Mouse (Mus musculus): ENCODE data around the gene Olfr1411. TPM values are rescaled to one million over a fixed set of nuclear protein-coding genes. Genes with fewer than 3 reads are reported as not detected.
A peak's percentile ranks its signal among the peaks of the same experiment; 100 is the strongest.

Gene Olfr1411
- polyA plus RNA-seq (2014; fragmentation: Nextera tagmentation; extraction: Ambion mirVana): not detected in 2 replicates

GRCm38 (mm10) chr1:92594111-92594510 is at the start of gene Olfr1411:
TSS of gene Olfr1411 (plus strand) at chr1:92594411.
- DNase-seq (ENCODE audit: low spot score) (no peak), ATAC-seq (ENCODE audit: insufficient read depth, low FRiP score, low TSS enrichment) (no peak)
- Histone ChIP-seq H3K4me3 (ENCODE audit: low read depth, low read length) (no peak within 1 kb of the TSS), H3K27ac (ENCODE audit: low read depth, low read length) (no peak within 1 kb of the TSS), H3K9me3 (ENCODE audit: control insufficient read depth, low read length) (no peaks in the 10 kb centered on the region), H3K4me2 (ENCODE audit: low read depth) (no peak within 1 kb of the TSS), H3K9ac (ENCODE audit: low read length) (no peak within 1 kb of the TSS), H3K36me3 (ENCODE audit: control insufficient read depth, insufficient read depth, low read length) (no peaks in the 10 kb centered on the region), H3K4me1 (ENCODE audit: control insufficient read depth, insufficient read depth, low read length) (no peaks in the 10 kb centered on the region), H3K27me3 (ENCODE audit: control insufficient read depth, insufficient read depth, low read length) (no peaks in the 10 kb centered on the region)

- DNase-seq (ENCODE audit: low spot score) (no peak), ATAC-seq (ENCODE audit: insufficient read depth, low FRiP score, low TSS enrichment) (no peak)
- Histone ChIP-seq H3K4me1 (ENCODE audit: control insufficient read depth, insufficient read depth, low read length) (no peaks in the 10 kb centered on the region), H3K9ac (ENCODE audit: low read length) (no peak overlapping the region), H3K4me3 (ENCODE audit: low read depth, low read length) (no peak overlapping the region), H3K27me3 (ENCODE audit: control insufficient read depth, insufficient read depth, low read length) (no peaks in the 10 kb centered on the region), H3K36me3 (ENCODE audit: control insufficient read depth, insufficient read depth, low read length) (no peaks in the 10 kb centered on the region), H3K9me3 (ENCODE audit: control insufficient read depth, low read length) (no peaks in the 10 kb centered on the region), H3K27ac (ENCODE audit: low read depth, low read length) (no peak overlapping the region), H3K4me2 (ENCODE audit: low read depth) (no peak overlapping the region)
- WGBS: 74% methylated on average over 2 of the region's 2 CpGs
These were observed 48.3 kb upstream of the Olfr1411 start for GRCm38 (mm10) chr1:92545929-92546328.

DNA sequence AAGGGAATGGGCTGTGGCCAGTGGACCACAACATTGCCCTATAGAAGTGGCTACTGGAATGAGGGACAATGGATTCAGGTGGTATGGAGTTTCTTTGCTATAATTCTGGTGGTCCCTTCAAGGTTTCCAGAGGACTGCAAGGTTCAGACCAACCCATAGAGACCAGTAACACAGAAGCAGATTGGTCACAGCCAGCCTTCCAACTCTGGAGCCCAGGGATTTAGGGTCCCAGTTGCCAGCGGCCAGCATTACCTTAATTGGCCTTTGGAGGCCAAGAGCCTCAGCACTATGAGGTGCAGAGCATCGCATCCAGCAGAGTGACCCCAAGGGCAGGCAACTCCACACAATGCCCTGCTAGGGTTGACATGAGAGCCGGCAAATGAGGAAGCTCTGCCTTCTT is 23.2 kb upstream of the Olfr1411 start, which contains the start of gene Olfr1413:
Gene Olfr1413, plus strand, starts transcription at position 301 of the 400 bp plus-strand sequence.
- no peak within 1 kb of the TSS for H3K4me2 ChIP-seq (ENCODE audit: low read depth)
- H3K4me1 ChIP-seq (ENCODE audit: control insufficient read depth, insufficient read depth, low read length): no peaks in the 10 kb centered on the region
- H3K27ac ChIP-seq (ENCODE audit: low read depth, low read length): no peak within 1 kb of the TSS
- no peak for ATAC-seq (ENCODE audit: insufficient read depth, low FRiP score, low TSS enrichment)
- no peaks in the 10 kb centered on the region for H3K27me3 ChIP-seq (ENCODE audit: control insufficient read depth, insufficient read depth, low read length)
- WGBS: 77% methylated on average over 3 of the region's 3 CpGs
- no peak within 1 kb of the TSS for H3K4me3 ChIP-seq (ENCODE audit: low read depth, low read length)
- no peaks in the 10 kb centered on the region for H3K9me3 ChIP-seq (ENCODE audit: control insufficient read depth, low read length)
- no peaks in the 10 kb centered on the region for H3K36me3 ChIP-seq (ENCODE audit: control insufficient read depth, insufficient read depth, low read length)
- H3K9ac ChIP-seq (ENCODE audit: low read length): no peak within 1 kb of the TSS
- DNase-seq (ENCODE audit: low spot score): no peak

DNA sequence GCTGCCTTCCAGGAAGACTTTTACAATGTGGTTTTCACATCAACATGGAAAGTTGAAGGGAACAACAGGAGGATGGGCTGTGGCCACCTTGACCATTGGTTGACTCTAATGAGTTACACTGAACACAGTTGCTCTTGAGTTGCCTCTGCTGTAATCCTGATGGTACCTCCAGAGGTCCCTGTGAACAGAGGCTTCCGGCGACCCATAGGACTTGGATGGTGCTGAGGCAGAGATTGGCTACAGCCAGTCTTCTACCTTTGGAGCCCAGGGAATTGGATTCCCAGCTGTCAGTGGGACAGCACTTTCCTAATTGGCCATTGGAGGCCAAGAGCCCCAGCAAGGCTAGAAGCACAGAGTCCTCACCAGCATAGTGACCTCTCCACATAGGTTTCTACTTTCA is 8.7 kb upstream of the Olfr1411 start, which contains the start of gene Olfr1412:
Gene Olfr1412, plus strand, starts transcription at position 301 of the 400 bp plus-strand sequence.
- no peak for DNase-seq (ENCODE audit: low spot score)
- Histone ChIP-seq H3K9ac (ENCODE audit: low read length) (no peak within 1 kb of the TSS), H3K36me3 (ENCODE audit: control insufficient read depth, insufficient read depth, low read length) (no peaks in the 10 kb centered on the region), H3K4me2 (ENCODE audit: low read depth) (no peak within 1 kb of the TSS), H3K4me1 (ENCODE audit: control insufficient read depth, insufficient read depth, low read length) (no peaks in the 10 kb centered on the region), H3K27me3 (ENCODE audit: control insufficient read depth, insufficient read depth, low read length) (no peaks in the 10 kb centered on the region), H3K4me3 (ENCODE audit: low read depth, low read length) (no peak within 1 kb of the TSS), H3K27ac (ENCODE audit: low read depth, low read length) (no peak within 1 kb of the TSS), H3K9me3 (ENCODE audit: control insufficient read depth, low read length) (no peaks in the 10 kb centered on the region)
- WGBS: 88% methylated on average over 2 of the region's 2 CpGs
- no peak for ATAC-seq (ENCODE audit: insufficient read depth, low FRiP score, low TSS enrichment)

DNA sequence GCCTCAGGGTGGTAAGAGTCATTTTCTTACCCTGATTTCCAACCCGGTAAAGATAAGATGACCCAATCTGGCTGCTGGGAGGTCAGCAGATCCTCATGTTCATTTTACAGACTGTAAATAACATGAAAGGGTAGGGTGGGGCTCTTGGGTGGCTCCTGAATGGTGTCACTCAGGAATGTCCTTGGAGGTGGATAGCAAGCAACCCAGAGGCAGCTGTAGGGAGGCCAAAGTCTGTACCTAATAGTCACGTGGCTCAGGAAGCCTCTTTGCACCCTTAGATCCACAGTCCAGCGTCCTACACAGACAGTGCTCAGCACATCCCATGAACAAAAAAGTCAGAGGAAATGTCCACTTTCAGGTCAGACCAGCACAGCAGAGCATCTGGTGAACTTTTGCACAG is 1.8 kb downstream of the Olfr1411 start:
- ATAC-seq (ENCODE audit: insufficient read depth, low FRiP score, low TSS enrichment): no peak
- WGBS: 84% methylated on average over 3 of the region's 3 CpGs

DNA sequence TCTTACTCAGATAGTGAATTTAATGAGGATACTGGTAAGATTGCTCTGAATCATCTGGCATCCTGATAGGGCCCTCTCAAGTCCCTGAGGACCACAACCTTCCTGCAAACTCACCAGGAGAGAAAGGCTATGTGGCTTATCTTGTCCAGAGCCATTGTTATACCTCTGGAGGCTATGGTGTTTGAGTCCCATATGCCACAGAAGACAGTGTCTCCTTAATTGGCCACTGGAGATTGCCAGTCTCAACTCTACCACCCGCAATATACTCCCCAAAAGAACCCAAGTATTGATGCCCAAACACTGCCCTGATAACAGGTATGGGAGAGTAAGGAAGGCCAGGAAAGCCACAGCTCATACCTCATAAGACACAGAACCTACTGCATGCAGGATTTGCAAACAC is 11.3 kb downstream of the Olfr1411 start, which contains the start of gene Olfr1410:
Gene Olfr1410, plus strand, starts transcription at position 301 of the 400 bp plus-strand sequence.
- H3K27ac ChIP-seq (ENCODE audit: low read depth, low read length): no peak within 1 kb of the TSS

More for the DNA sequence above, 1.8 kb downstream of the Olfr1411 start:
- no peaks in the 10 kb centered on the region for H3K4me1 ChIP-seq (ENCODE audit: control insufficient read depth, insufficient read depth, low read length)
- H3K9me3 ChIP-seq (ENCODE audit: control insufficient read depth, low read length): no peaks in the 10 kb centered on the region
- no peak for DNase-seq (ENCODE audit: low spot score)
- no peak overlapping the region for H3K4me2 ChIP-seq (ENCODE audit: low read depth)
- H3K36me3 ChIP-seq (ENCODE audit: control insufficient read depth, insufficient read depth, low read length): no peaks in the 10 kb centered on the region
- no peaks in the 10 kb centered on the region for H3K27me3 ChIP-seq (ENCODE audit: control insufficient read depth, insufficient read depth, low read length)
- no peak overlapping the region for H3K9ac ChIP-seq (ENCODE audit: low read length)
- no peak overlapping the region for H3K4me3 ChIP-seq (ENCODE audit: low read depth, low read length)
- no peak overlapping the region for H3K27ac ChIP-seq (ENCODE audit: low read depth, low read length)

GRCm38 (mm10) chr1:92607711-92608110 is 13.5 kb downstream of the Olfr1411 start:
- DNase-seq (ENCODE audit: low spot score) (no peak), ATAC-seq (ENCODE audit: insufficient read depth, low FRiP score, low TSS enrichment) (no peak)
- Histone ChIP-seq H3K4me1 (ENCODE audit: control insufficient read depth, insufficient read depth, low read length) (no peaks in the 10 kb centered on the region), H3K4me3 (ENCODE audit: low read depth, low read length) (no peak overlapping the region), H3K4me2 (ENCODE audit: low read depth) (no peak overlapping the region), H3K36me3 (ENCODE audit: control insufficient read depth, insufficient read depth, low read length) (no peaks in the 10 kb centered on the region), H3K27ac (ENCODE audit: low read depth, low read length) (no peak overlapping the region), H3K27me3 (ENCODE audit: control insufficient read depth, insufficient read depth, low read length) (no peaks in the 10 kb centered on the region), H3K9ac (ENCODE audit: low read length) (no peak overlapping the region), H3K9me3 (ENCODE audit: control insufficient read depth, low read length) (no peaks in the 10 kb centered on the region)
- WGBS: 85% methylated on average over 4 of the region's 4 CpGs

More for the DNA sequence above, 11.3 kb downstream of the Olfr1411 start, which contains the start of gene Olfr1410:
- no peaks in the 10 kb centered on the region for H3K9me3 ChIP-seq (ENCODE audit: control insufficient read depth, low read length)
- no peak within 1 kb of the TSS for H3K9ac ChIP-seq (ENCODE audit: low read length)
- DNase-seq (ENCODE audit: low spot score): no peak
- no peak within 1 kb of the TSS for H3K4me2 ChIP-seq (ENCODE audit: low read depth)
- WGBS: 82% methylated on average over 1 of the region's 1 CpGs
- no peak within 1 kb of the TSS for H3K4me3 ChIP-seq (ENCODE audit: low read depth, low read length)
- H3K36me3 ChIP-seq (ENCODE audit: control insufficient read depth, insufficient read depth, low read length): no peaks in the 10 kb centered on the region
- no peak for ATAC-seq (ENCODE audit: insufficient read depth, low FRiP score, low TSS enrichment)
- H3K4me1 ChIP-seq (ENCODE audit: control insufficient read depth, insufficient read depth, low read length): no peaks in the 10 kb centered on the region
- H3K27me3 ChIP-seq (ENCODE audit: control insufficient read depth, insufficient read depth, low read length): no peaks in the 10 kb centered on the region

DNA sequence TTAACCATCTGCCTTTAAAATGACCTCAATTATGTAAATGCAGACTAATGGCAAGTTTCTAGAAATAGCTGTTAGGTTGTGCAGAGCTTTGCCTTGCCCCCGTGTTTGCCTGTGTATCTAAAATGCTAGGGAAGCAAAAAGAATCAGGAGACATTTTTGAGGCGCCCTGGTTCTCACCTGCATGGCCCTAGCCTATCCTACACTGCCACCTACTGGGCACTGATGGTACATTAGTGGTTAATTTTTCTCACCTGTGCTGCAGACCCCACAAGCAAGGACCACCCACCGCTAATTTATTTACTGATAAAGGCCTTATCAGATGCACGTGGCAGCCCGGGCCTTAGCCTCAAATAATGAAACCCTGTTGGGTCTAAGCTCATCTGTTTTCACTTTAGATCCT is 16.8 kb downstream of the Olfr1411 start:
- H3K36me3 ChIP-seq (ENCODE audit: control insufficient read depth, insufficient read depth, low read length): no peaks in the 10 kb centered on the region
- no peaks in the 10 kb centered on the region for H3K4me1 ChIP-seq (ENCODE audit: control insufficient read depth, insufficient read depth, low read length)
- no peak overlapping the region for H3K27ac ChIP-seq (ENCODE audit: low read depth, low read length)
- H3K4me2 ChIP-seq (ENCODE audit: low read depth): no peak overlapping the region
- no peak overlapping the region for H3K9ac ChIP-seq (ENCODE audit: low read length)
- H3K4me3 ChIP-seq (ENCODE audit: low read depth, low read length): no peak overlapping the region
- peak; percentile 40 for DNase-seq (ENCODE audit: low spot score)
- H3K9me3 ChIP-seq (ENCODE audit: control insufficient read depth, low read length): no peaks in the 10 kb centered on the region
- H3K27me3 ChIP-seq (ENCODE audit: control insufficient read depth, insufficient read depth, low read length): no peaks in the 10 kb centered on the region
- ATAC-seq (ENCODE audit: insufficient read depth, low FRiP score, low TSS enrichment): no peak
- WGBS: 9% methylated on average over 5 of the region's 5 CpGs

DNA sequence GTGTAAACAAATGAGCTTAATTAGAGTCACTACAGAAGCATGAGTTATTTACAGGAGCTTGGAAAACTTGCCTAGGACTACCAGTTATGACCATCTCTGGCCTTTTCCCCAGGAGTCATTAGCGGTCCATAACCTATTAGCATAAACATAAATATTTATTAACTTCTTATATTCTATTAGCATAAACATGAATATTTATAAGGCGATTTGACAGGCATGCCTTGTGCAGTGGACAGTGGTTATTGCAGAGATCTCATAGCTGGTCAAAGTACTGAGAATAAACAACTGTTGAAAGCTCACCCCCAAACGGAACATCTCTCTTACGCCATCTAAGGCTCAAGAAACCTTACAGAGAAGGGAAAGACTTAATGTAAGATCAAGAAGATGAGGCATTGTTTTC is 19.0 kb downstream of the Olfr1411 start:
- DNase-seq (ENCODE audit: low spot score) (no peak), ATAC-seq (ENCODE audit: insufficient read depth, low FRiP score, low TSS enrichment) (no peak)

More for the DNA sequence above, 19.0 kb downstream of the Olfr1411 start:
- no peaks in the 10 kb centered on the region for H3K27me3 ChIP-seq (ENCODE audit: control insufficient read depth, insufficient read depth, low read length)
- whole genome bisulfite sequencing: 49% methylated on average over 4 of the region's 4 CpGs
- H3K4me1 ChIP-seq (ENCODE audit: control insufficient read depth, insufficient read depth, low read length): no peaks in the 10 kb centered on the region
- H3K4me2 ChIP-seq (ENCODE audit: low read depth): no peak overlapping the region
- no peaks in the 10 kb centered on the region for H3K36me3 ChIP-seq (ENCODE audit: control insufficient read depth, insufficient read depth, low read length)
- H3K9ac ChIP-seq (ENCODE audit: low read length): no peak overlapping the region
- no peak overlapping the region for H3K4me3 ChIP-seq (ENCODE audit: low read depth, low read length)
- H3K27ac ChIP-seq (ENCODE audit: low read depth, low read length): no peak overlapping the region
- no peaks in the 10 kb centered on the region for H3K9me3 ChIP-seq (ENCODE audit: control insufficient read depth, low read length)
